Mouse (Mus musculus) retina, embryonic 14.5 days (tissue): Measurements from ENCODE around the gene Ccl7.

Experiments
- DNase-seq: peaks from one replicate; pipeline ENCODE4 v3.0.0-alpha.2; 2015; ENCODE audit warnings: low spot score

Gene Ccl7

GRCm38 (mm10) chr11:82035356-82035755 is 10.2 kb upstream of the Ccl7 start, which contains the start of gene Ccl2:
Ccl2 (plus strand) TSS chr11:82035571.
- DNase-seq = no peak

- DNase-seq = no peak
Measured at GRCm38 (mm10) chr11:82035857-82036256, 9.7 kb upstream of the Ccl7 start.

GRCm38 (mm10) chr11:82038535-82038934 is 7.0 kb upstream of the Ccl7 start, which contains the start of gene Gm17268:
Gm17268 (minus strand) TSS chr11:82038562.
- DNase-seq = no peak

GRCm38 (mm10) chr11:82039132-82039660 is 6.3 kb upstream of the Ccl7 start:
- DNase-seq = no peak

- DNase-seq = no peak
Measured at GRCm38 (mm10) chr11:82041671-82042080, 3.8 kb upstream of the Ccl7 start.

GRCm38 (mm10) chr11:82047746-82048415 is 2.4 kb downstream of the Ccl7 start:
- DNase-seq = peak; percentile 68

GRCm38 (mm10) chr11:82053849-82054248 is 8.3 kb downstream of the Ccl7 start:
- no peak for DNase-seq

GRCm38 (mm10) chr11:82057646-82058045 is 12.1 kb downstream of the Ccl7 start, which contains the start of gene Ccl11:
Ccl11 (plus strand) TSS chr11:82057823.
- DNase-seq = no peak

GRCm38 (mm10) chr11:82062226-82062625 is 16.7 kb downstream of the Ccl7 start:
- DNase-seq = no peak

- DNase-seq = no peak
Measured at GRCm38 (mm10) chr11:82063454-82063853, 17.9 kb downstream of the Ccl7 start.

GRCm38 (mm10) chr11:82066953-82067571 is 21.6 kb downstream of the Ccl7 start:
- no peak for DNase-seq

- DNase-seq = no peak
Measured at GRCm38 (mm10) chr11:82071076-82071475, 25.6 kb downstream of the Ccl7 start.

- DNase-seq = no peak
Measured at GRCm38 (mm10) chr11:82072374-82072773, 26.9 kb downstream of the Ccl7 start.

- DNase-seq = no peak
Measured at GRCm38 (mm10) chr11:82072984-82073383, 27.5 kb downstream of the Ccl7 start.

GRCm38 (mm10) chr11:82073686-82074085 is 28.2 kb downstream of the Ccl7 start:
- DNase-seq = no peak

- no peak for DNase-seq
Measured at GRCm38 (mm10) chr11:82077031-82077430, 31.5 kb downstream of the Ccl7 start.

GRCm38 (mm10) chr11:82078136-82078730 is 32.7 kb downstream of the Ccl7 start:
- DNase-seq = no peak

GRCm38 (mm10) chr11:82080865-82081264 is 35.4 kb downstream of the Ccl7 start:
- no peak for DNase-seq

GRCm38 (mm10) chr11:82084360-82084759 is 38.8 kb downstream of the Ccl7 start:
- no peak for DNase-seq
